Mouse (Mus musculus): ENCODE data around the gene C1ql4.

GRCm38 (mm10) chr15:99083867-99084557 is 3.6 kb downstream of the C1ql4 start:
- TF ChIP-seq CTCF (conservative IDR thresholded peaks at IDR 0.05; ENCODE audit: low read length) (no peak), POU5F1 (IDR thresholded peaks at IDR 0.05; ENCODE audit: borderline replicate concordance, low read length) (no peak)

Measured in E14TG2a.4 (cell line).